Mouse (Mus musculus): ENCODE measurements around the gene Ppp1r3g. TPM values are rescaled to one million over a fixed set of nuclear protein-coding genes. Genes with fewer than 3 reads are reported as not detected.
A peak's percentile ranks its signal among the peaks of the same experiment; 100 is the strongest.

Gene Ppp1r3g
- total and polyA plus RNA-seq, 2 experiments from 2014 or later, result 0.50 to 4.3 TPM

- no peak for ATAC-seq
Measured at GRCm38 (mm10) chr13:36018017-36018416, 59.4 kb downstream of the Ppp1r3g start.

GRCm38 (mm10) chr13:36019309-36020274 lies 61.0 kb downstream of the Ppp1r3g start:
- H3K9ac ChIP-seq (replicated peaks; ENCODE audit: low read length), result no peak overlapping the region
- no peaks in the 10 kb centered on the region for H3K9me3 ChIP-seq (ENCODE audit: low read length)
- no peaks in the 10 kb centered on the region for H3K27me3 ChIP-seq (ENCODE audit: insufficient read depth, low read length)
- TF ChIP-seq CTCF (IDR thresholded peaks at IDR 0.05; ENCODE audit: low read depth), result peak; percentile 78
- H3K4me2 ChIP-seq (ENCODE audit: low read depth, low read length), result no peak overlapping the region
- H3K27ac ChIP-seq, result peak overlapping the region; percentile 67; the same call in 1 of the 2 replicates
- no peak overlapping the region for H3K4me3 ChIP-seq (ENCODE audit: low read length)
- no peaks in the 10 kb centered on the region for H3K36me3 ChIP-seq (ENCODE audit: insufficient read depth, low read length)
- DNase-seq (ENCODE audit: low spot score), result peak; percentile 97
- no peaks in the 10 kb centered on the region for H3K4me1 ChIP-seq (ENCODE audit: insufficient read depth, low read length)
- ATAC-seq, result peak; percentile 73
- 26% methylated on average over 10 of the region's 10 CpGs for WGBS

More at GRCm38 (mm10) chr13:36018017-36018416, 59.4 kb downstream of the Ppp1r3g start:
- Histone ChIP-seq H3K36me3 (ENCODE audit: insufficient read depth, low read length) (no peaks in the 10 kb centered on the region), H3K9me3 (ENCODE audit: low read length) (no peaks in the 10 kb centered on the region), H3K4me1 (ENCODE audit: insufficient read depth, low read length) (no peaks in the 10 kb centered on the region), H3K27me3 (ENCODE audit: insufficient read depth, low read length) (no peaks in the 10 kb centered on the region), H3K4me3 (ENCODE audit: low read length) (no peak overlapping the region), H3K9ac (replicated peaks; ENCODE audit: low read length) (no peak overlapping the region), H3K4me2 (ENCODE audit: low read depth, low read length) (no peak overlapping the region), H3K27ac (no peak overlapping the region)
- no peak for TF ChIP-seq CTCF (IDR thresholded peaks at IDR 0.05; ENCODE audit: low read depth)
- WGBS, result 67% methylated on average over 2 of the region's 2 CpGs
- DNase-seq (ENCODE audit: low spot score), result no peak

Other genes with a start within 250 kb of the Ppp1r3g start
- 3.0 and 3.3 TPM in 2 replicates for gene Rpp40, start 52.5 kb upstream of the Ppp1r3g start, total RNA-seq (2014; rRNA removed)
- gene Rpp40, start 52.5 kb upstream of the Ppp1r3g start, polyA plus RNA-seq (2015; fragmentation: Nextera tagmentation; extraction: Ambion mirVana), result 8.7 and 9.5 TPM in 2 replicates
- 21.5 and 34.3 TPM in 2 replicates for gene Fars2, start 158.6 kb downstream of the Ppp1r3g start, total RNA-seq (2014; rRNA removed)
- gene Fars2, start 158.6 kb downstream of the Ppp1r3g start, polyA plus RNA-seq (2015; fragmentation: Nextera tagmentation; extraction: Ambion mirVana), result 34.5 and 34.6 TPM in 2 replicates
- gene Lyrm4, start 158.7 kb downstream of the Ppp1r3g start, total RNA-seq (2014; rRNA removed), result 8.0 and 15.7 TPM in 2 replicates
- 52.7 and 53.0 TPM in 2 replicates for gene Lyrm4, start 158.7 kb downstream of the Ppp1r3g start, polyA plus RNA-seq (2015; fragmentation: Nextera tagmentation; extraction: Ambion mirVana)

Measured in hindbrain, postnatal 0 days (tissue).